Mouse (Mus musculus) gastrocnemius, adult 2 months (tissue): ENCODE measurements around the gene Astn1. TPM values are rescaled to one million over a fixed set of nuclear protein-coding genes. Genes with fewer than 3 reads are reported as not detected.

Experiments used
- DNase-seq: peaks from one replicate; pipeline ENCODE4 v3.0.0; 2022
- H3K27ac ChIP-seq: fragments of 200-600 bp; 2 replicates; pipeline ENCODE4 v1.8.1; 2022; ENCODE audit warnings: mild to moderate bottlenecking
- H3K4me3 ChIP-seq: fragments of 200-600 bp; 2 replicates; pipeline ENCODE4 v1.8.1; 2022; ENCODE audit warnings: mild to moderate bottlenecking, moderate library complexity
- CTCF ChIP-seq: fragments of 200-600 bp; IDR thresholded peaks from 2 replicates; pipeline ENCODE4 v1.8.1; 2022; ENCODE audit warnings: antibody characterized with exemption, mild to moderate bottlenecking, moderate library complexity
- intact Hi-C: fragments of 180-260 bp; cut with DNase I; formaldehyde crosslinking; loops from one replicate; pipeline ENCODE4 v1.15.1; 2025
- total RNA-seq, 2 experiments: library from RNA; stranded (reverse); gene quantifications; 2 replicates each; pipeline ENCODE4 v1.2.3; 2021

Gene Astn1
- total RNA-seq, 2 experiments from 2014 or later, result 0.25 to 0.33 TPM

- DNase-seq, result peak; percentile 36
- no peak for TF ChIP-seq CTCF
- intact Hi-C loops, result no loop called here
- Histone ChIP-seq H3K27ac (no peak overlapping the region), H3K4me3 (no peak overlapping the region)
Measured at GRCm38 (mm10) chr1:158510478-158511207, 148.6 kb downstream of the Astn1 start.

DNA sequence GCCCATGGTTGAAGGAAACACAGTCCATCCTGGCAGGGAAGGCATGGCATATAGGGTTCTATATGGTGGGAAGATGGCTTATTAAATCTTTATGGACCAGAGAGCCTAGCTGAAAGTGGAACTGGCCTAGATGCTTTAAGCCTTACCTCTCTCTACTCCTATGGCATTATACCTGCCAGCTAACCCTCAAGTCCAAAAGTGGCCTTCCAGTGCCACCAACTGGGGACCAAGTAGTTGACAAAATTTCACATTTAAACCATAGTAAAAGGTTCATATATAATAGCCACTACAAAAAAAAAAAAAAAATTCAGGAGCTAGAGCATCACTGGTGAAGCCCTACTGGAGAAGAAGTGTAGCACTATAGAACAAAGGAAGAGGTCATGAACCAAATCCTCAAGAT lies 150.0 kb downstream of the Astn1 start:
- H3K4me3 ChIP-seq, result no peak overlapping the region
- DNase-seq, result no peak
- TF ChIP-seq CTCF, result no peak
- H3K27ac ChIP-seq, result no peak overlapping the region
- intact Hi-C loops, result no loop called here

DNA sequence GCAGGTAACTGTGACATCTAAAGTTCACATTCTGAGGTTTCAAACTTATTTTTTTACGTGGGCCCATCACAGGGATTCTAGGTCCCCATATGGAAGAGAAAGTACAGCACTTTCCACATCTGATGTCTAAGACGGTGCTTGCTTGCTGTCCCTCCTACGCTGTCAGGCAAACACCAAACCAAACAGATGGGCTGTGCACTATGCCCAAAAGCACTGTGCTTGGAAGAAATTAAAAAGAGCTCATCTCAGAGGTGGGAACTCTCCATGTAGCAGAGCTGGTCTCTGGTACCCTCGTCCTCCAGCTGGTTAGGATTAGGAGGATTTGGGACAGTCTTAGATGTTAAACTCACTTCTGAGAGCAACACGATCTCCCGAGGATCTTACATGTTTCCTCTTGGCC lies 150.6 kb downstream of the Astn1 start:
- TF ChIP-seq CTCF, result no peak
- Histone ChIP-seq H3K27ac (no peak overlapping the region), H3K4me3 (no peak overlapping the region)
- no peak for DNase-seq
- intact Hi-C loops, result no loop called here

GRCm38 (mm10) chr1:158513572-158513971 lies 151.5 kb downstream of the Astn1 start:
- Histone ChIP-seq H3K27ac (no peak overlapping the region), H3K4me3 (no peak overlapping the region)
- DNase-seq, result peak; percentile 16
- TF ChIP-seq CTCF, result no peak
- intact Hi-C loops, result no loop called here

GRCm38 (mm10) chr1:158516558-158516957 lies 154.5 kb downstream of the Astn1 start:
- Histone ChIP-seq H3K4me3 (no peak overlapping the region), H3K27ac (no peak overlapping the region)
- intact Hi-C loops, result no loop called here
- TF ChIP-seq CTCF, result no peak
- DNase-seq, result no peak

- Histone ChIP-seq H3K4me3 (no peak overlapping the region), H3K27ac (no peak overlapping the region)
- TF ChIP-seq CTCF, result no peak
- DNase-seq, result no peak
- intact Hi-C loops, result no loop called here
Measured at GRCm38 (mm10) chr1:158536195-158536594, 174.1 kb downstream of the Astn1 start.

- DNase-seq, result no peak
- intact Hi-C loops, result no loop called here
- no peak for TF ChIP-seq CTCF
- Histone ChIP-seq H3K4me3 (no peak overlapping the region), H3K27ac (no peak overlapping the region)
Measured at GRCm38 (mm10) chr1:158536867-158537266, 174.8 kb downstream of the Astn1 start.

GRCm38 (mm10) chr1:158545095-158545494 lies 183.0 kb downstream of the Astn1 start:
- Histone ChIP-seq H3K27ac (no peak overlapping the region), H3K4me3 (no peak overlapping the region)
- TF ChIP-seq CTCF, result no peak
- DNase-seq, result no peak
- intact Hi-C loops, result no loop called here

GRCm38 (mm10) chr1:158546513-158546912 lies 184.4 kb downstream of the Astn1 start:
- intact Hi-C loops, result no loop called here
- Histone ChIP-seq H3K4me3 (no peak overlapping the region), H3K27ac (no peak overlapping the region)
- DNase-seq, result no peak
- TF ChIP-seq CTCF, result no peak

GRCm38 (mm10) chr1:158547592-158548211 lies 185.6 kb downstream of the Astn1 start:
- DNase-seq, result no peak
- intact Hi-C loops, result no loop called here
- Histone ChIP-seq H3K4me3 (no peak overlapping the region), H3K27ac (no peak overlapping the region)
- no peak for TF ChIP-seq CTCF

- TF ChIP-seq CTCF, result no peak
- no peak overlapping the region for H3K27ac ChIP-seq
- DNase-seq, result no peak
- intact Hi-C loops, result no loop called here
- H3K4me3 ChIP-seq, result no peak overlapping the region
Measured at GRCm38 (mm10) chr1:158548319-158548718, 186.2 kb downstream of the Astn1 start.

DNA sequence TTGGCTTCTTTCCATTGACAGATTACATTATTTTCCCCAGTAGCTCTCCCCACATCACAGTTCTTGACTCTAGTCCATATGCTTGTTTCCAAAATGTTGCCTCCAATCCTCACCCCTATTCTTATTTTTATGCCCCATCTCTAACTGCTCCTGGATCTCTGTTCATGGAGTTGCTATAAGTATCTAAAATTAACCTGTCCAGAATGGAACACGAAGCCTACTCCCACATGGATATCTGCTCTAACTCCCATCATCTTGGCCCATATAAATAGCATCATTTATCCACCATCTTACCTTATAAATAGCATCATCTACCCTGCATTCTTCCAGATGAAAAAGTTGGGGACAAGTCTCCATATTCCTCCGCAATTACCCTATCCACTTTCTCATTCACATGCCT lies 187.5 kb downstream of the Astn1 start:
- no peak overlapping the region for H3K4me3 ChIP-seq
- intact Hi-C loops, result no loop called here
- no peak for DNase-seq
- no peak overlapping the region for H3K27ac ChIP-seq
- no peak for TF ChIP-seq CTCF

- no peak for TF ChIP-seq CTCF
Measured at GRCm38 (mm10) chr1:158551951-158552350, 189.9 kb downstream of the Astn1 start.

DNA sequence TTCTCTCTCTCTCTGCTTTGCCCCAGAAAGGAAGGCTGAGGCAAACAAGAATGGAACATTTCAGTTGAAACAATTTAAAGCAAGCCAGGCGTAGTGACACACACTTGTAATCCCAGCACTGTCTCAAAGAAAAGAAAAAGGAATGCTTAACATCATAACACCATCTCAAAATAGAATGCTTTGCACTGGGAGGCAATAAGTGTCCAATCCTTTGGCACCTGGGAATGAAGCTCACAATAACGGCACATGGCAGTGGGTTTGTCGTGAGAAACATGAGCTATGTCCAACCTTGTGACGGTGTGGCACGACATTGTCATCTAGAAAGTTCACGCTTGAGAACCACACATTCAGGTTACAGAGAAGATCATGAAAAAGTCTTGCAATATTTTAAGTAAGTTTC lies 191.3 kb downstream of the Astn1 start:
- H3K4me3 ChIP-seq, result no peak overlapping the region

More at GRCm38 (mm10) chr1:158551951-158552350, 189.9 kb downstream of the Astn1 start:
- H3K4me3 ChIP-seq, result no peak overlapping the region
- H3K27ac ChIP-seq, result no peak overlapping the region
- intact Hi-C loops, result no loop called here
- DNase-seq, result no peak

More for the DNA sequence above, 191.3 kb downstream of the Astn1 start:
- intact Hi-C loops, result no loop called here
- DNase-seq, result no peak
- no peak for TF ChIP-seq CTCF
- H3K27ac ChIP-seq, result no peak overlapping the region
